Comparison of ENCODE assay signal across 8 mouse cellular contexts in the genomic region with DNA sequence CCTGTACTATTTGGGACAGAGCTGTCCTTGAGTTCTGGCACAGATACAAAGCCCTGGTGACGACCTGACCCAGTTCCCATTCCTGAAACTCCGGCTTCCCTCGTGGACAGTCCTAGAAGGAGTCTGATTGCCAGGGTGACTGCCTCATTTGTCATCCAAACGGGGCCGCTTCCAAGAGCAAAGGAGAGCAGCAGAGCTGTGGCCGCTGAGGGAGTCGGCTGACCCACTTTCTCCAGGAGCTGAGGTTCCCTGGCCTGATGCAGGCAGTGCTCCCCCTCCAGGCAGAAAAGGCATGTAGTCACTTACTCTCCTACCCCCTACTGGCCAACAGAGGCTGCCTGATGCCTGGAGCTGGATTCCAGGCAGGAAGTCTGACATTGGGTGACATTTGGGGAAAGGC.
A peak's percentile ranks its signal among the peaks of the same experiment; 100 is the strongest.
DNase-seq lines count a peak whose midpoint lies in the region; ATAC-seq lines count a peak whose summit lies in the region.

No protein-coding gene starts in this region.

- no peaks in the 10 kb centered on the region for H3K27me3 ChIP-seq in forebrain, embryonic 14.5 days (replicated peaks; ENCODE audit: control insufficient read depth, insufficient read depth, low read length)
- H3K27me3 ChIP-seq in forebrain, embryonic 10.5 days (ENCODE audit: poor library complexity, severe bottlenecking): no peaks in the 10 kb centered on the region; the same call in 1 of the 2 replicates
- no peaks in the 10 kb centered on the region for H3K27me3 ChIP-seq in midbrain, embryonic 16.5 days (ENCODE audit: control insufficient read depth, insufficient read depth, low read depth, low read length)

- H3K4me3 ChIP-seq in forebrain, embryonic 14.5 days (ENCODE audit: low read depth, low read length): no peak overlapping the region
- H3K4me3 ChIP-seq in forebrain, embryonic 10.5 days: no peak overlapping the region
- no peak overlapping the region for H3K4me3 ChIP-seq in midbrain, embryonic 16.5 days (ENCODE audit: low read depth, low read length)

- no peaks in the 10 kb centered on the region for H3K4me1 ChIP-seq in forebrain, embryonic 14.5 days (ENCODE audit: control insufficient read depth, insufficient read depth, low read length)
- H3K4me1 ChIP-seq in forebrain, embryonic 10.5 days: peaks cover 12% of the 10 kb centered on the region; the same call in 1 of the 2 replicates
- H3K4me1 ChIP-seq in midbrain, embryonic 16.5 days (ENCODE audit: control insufficient read depth, insufficient read depth, low read length): peaks cover 7% of the 10 kb centered on the region; the same call in 1 of the 2 replicates

- no peaks in the 10 kb centered on the region for H3K36me3 ChIP-seq in forebrain, embryonic 14.5 days (ENCODE audit: control insufficient read depth, insufficient read depth, low read length)
- H3K36me3 ChIP-seq in forebrain, embryonic 10.5 days (replicated peaks): no peaks in the 10 kb centered on the region
- no peaks in the 10 kb centered on the region for H3K36me3 ChIP-seq in midbrain, embryonic 16.5 days (ENCODE audit: control insufficient read depth, insufficient read depth, low read length)

- no peaks in the 10 kb centered on the region for H3K9me3 ChIP-seq in forebrain, embryonic 14.5 days (replicated peaks; ENCODE audit: control insufficient read depth, low read length)
- H3K9me3 ChIP-seq in forebrain, embryonic 10.5 days: no peaks in the 10 kb centered on the region
- no peaks in the 10 kb centered on the region for H3K9me3 ChIP-seq in midbrain, embryonic 16.5 days (replicated peaks; ENCODE audit: control insufficient read depth, low read length, poor library complexity, severe bottlenecking)

- WGBS in forebrain, embryonic 14.5 days: 24% methylated on average over 7 of the region's 7 CpGs
- 28% methylated on average over 7 of the region's 7 CpGs for WGBS in forebrain, embryonic 10.5 days
- WGBS in midbrain, embryonic 16.5 days: 18% methylated on average over 7 of the region's 7 CpGs

- DNase-seq in forebrain, embryonic 14.5 days (ENCODE audit: low spot score): peak; percentile 31
- no peak for DNase-seq in forebrain, embryonic 10.5 days (ENCODE audit: extremely low spot score, low spot score)
- peak; percentile 65 to 72 for DNase-seq in adrenal gland, adult 18-20 months (ENCODE audit: low spot score in 2 of 2)
- DNase-seq in embryo, embryonic 9.5 days (ENCODE audit: extremely low spot score): peak; percentile 49
- DNase-seq in heart, postnatal 10 days: peak; percentile 90
- peak; percentile 45 to 69 for DNase-seq in layer of hippocampus, postnatal 36 days
- peak; percentile 54 for DNase-seq in testis, postnatal 14 days (ENCODE audit: low spot score)

- H3K4me2 ChIP-seq in forebrain, embryonic 14.5 days (ENCODE audit: low read length): no peak overlapping the region
- no peak overlapping the region for H3K4me2 ChIP-seq in midbrain, embryonic 16.5 days (ENCODE audit: low read length)

- ATAC-seq in forebrain, embryonic 14.5 days: no peak
- ATAC-seq in midbrain, embryonic 16.5 days: peak; percentile 71

- no peak overlapping the region; the same call in 1 of the 2 replicates for H3K9ac ChIP-seq in forebrain, embryonic 14.5 days (ENCODE audit: low read length)
- H3K9ac ChIP-seq in midbrain, embryonic 16.5 days (ENCODE audit: low read depth, low read length): no peak overlapping the region

- no peak overlapping the region for H3K27ac ChIP-seq in forebrain, embryonic 14.5 days (ENCODE audit: low read depth, low read length)
- no peak overlapping the region for H3K27ac ChIP-seq in forebrain, embryonic 10.5 days
- peak overlapping the region; percentile 26; the same call in 1 of the 2 replicates for H3K27ac ChIP-seq in midbrain, embryonic 16.5 days (ENCODE audit: low read length)

- intact Hi-C loops in heart, postnatal 10 days (cut with DNase I): loop anchor here (1.0 kb wide), 1 partner anchor 111 kb away; no protein-coding TSS in a partner anchor
